Mouse (Mus musculus) monocyte, adult 5-6 weeks (primary cell): Measurements from ENCODE around the gene Arhgef11. TPM values are rescaled to one million over a fixed set of nuclear protein-coding genes. Genes with fewer than 3 reads are reported as not detected.

Experiments
- ATAC-seq: fragments of 153-309, 156-312 bp; replicated peaks from 2 replicates; pipeline ENCODE4 v1.8.0; 2017; ENCODE audit warnings: mild to moderate bottlenecking; ENCODE audit not compliant: low TSS enrichment, insufficient number of reproducible peaks, severe bottlenecking, poor library complexity, low FRiP score
- total RNA-seq: library from RNA; stranded (forward); fragments of 200-1000, 200-491, 200-594 nt; gene quantifications from 3 replicates; pipeline ENCODE4 v1.2.3, GENCODE M21; 2017

Gene Arhgef11
- total RNA-seq, 1 experiment from 2014 or later = 19.2 TPM

DNA sequence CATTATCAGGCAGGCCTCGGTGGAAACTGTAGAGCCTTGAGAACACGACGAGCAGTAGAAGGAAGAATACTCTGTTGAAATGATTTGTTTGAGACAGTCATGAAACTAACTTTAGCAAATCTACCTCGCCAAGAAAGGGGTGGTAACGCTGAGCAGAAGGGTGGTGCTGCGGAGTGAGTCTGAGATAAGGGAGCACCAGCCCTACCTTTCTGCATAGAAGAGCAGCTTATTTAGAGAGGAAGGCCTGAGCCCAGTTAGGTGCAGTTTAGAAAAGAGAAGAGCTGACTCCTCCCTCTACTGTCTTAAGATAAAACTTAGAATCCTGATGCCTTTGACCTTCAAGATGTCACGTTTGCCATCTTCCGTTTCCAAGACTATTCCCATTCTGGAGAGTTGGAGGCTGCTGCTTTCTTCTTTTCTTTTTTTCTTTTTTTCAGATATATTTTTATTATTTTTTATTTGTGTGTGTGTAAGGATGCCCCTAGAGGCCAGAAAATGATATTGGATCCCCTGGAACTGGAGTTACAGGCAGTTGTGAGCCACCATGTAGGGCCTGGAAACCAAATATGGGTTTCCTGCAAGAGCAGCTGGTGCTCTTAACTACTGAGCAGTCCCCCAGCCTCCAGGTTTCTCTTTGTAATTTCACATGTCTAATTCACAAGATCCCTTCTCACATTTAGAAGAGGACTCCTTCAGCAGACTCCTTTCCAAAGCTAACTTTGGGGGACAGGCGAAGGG is 42.5 kb downstream of the Arhgef11 start:
- ATAC-seq = no peak

DNA sequence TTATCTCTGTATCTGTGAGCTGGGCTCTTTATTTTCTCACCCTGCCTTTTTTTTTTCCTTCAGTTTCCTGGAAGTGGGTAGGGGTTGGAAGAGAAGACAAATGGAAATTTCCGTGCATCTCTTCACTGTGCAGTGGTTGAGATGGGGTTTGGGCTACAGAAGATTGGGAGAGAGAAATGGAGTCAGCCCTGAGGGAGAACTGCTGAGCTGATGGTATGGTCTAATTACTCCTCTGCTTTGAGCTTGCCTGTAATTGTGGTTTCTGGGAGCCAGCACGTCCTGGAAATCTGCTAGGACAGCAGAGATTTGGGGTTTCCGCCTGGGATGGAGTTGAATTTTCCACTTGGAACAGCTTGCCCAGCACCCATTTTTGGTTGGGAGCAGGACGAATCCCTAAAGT is 43.1 kb downstream of the Arhgef11 start:
- ATAC-seq = no peak

DNA sequence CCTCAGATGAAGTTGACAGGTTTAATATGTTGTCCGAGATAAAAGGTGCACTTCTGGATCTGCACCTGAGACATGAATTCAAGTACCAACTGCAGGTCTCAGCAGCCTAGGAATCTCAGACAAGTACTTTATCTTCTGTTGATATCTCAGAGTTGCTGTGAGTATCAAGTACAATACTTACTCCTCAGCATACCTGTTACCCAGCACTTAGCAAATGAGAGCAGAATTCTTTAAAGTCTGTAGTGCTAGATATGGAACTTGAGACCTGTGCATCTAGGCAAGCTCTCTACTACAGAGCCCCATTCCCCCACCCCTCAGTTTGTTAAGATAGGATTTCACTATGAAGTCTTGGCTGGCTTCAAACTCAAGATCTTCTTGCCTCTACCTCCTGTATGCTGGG is 43.9 kb downstream of the Arhgef11 start:
- no peak for ATAC-seq

DNA sequence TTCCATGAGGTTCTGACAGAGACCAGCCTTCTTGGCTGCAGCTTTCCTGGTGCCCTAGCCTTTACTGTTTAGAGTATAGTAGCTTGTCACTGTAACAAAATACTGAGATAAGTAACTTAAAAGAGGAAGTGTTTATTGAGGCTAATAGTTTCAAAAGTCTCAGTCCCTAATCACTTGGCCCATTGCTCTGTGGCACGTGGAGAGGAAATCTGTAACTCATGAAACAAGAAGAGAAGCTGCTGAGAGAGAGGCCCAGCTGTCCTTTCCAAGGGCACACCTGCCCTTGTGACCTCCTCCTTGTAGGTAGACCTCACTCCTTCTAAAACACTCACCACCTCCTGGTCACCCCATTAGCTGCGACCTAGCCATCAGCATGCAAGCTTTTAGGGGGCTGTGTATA is 101.2 kb downstream of the Arhgef11 start:
- ATAC-seq = no peak

DNA sequence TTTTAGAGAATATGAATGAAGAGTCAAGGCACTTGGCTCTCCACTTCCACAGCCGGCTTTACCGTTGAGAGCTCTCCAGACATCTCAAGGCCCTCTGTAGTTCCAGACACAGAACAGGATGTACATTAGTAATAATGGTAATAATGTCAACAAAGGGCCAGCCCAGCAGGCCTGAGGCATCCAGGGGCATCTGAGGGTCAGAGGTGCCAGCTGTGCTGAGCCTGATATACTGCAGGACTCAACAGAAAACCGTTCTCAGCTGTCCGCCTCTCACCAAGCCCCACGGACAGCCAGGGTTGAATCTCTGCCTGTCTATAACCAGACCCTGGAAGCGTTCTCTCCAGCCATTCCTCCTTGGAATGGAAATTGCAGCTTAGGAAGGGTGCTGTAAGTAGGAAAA is 107.2 kb downstream of the Arhgef11 start:
- ATAC-seq = no peak

DNA sequence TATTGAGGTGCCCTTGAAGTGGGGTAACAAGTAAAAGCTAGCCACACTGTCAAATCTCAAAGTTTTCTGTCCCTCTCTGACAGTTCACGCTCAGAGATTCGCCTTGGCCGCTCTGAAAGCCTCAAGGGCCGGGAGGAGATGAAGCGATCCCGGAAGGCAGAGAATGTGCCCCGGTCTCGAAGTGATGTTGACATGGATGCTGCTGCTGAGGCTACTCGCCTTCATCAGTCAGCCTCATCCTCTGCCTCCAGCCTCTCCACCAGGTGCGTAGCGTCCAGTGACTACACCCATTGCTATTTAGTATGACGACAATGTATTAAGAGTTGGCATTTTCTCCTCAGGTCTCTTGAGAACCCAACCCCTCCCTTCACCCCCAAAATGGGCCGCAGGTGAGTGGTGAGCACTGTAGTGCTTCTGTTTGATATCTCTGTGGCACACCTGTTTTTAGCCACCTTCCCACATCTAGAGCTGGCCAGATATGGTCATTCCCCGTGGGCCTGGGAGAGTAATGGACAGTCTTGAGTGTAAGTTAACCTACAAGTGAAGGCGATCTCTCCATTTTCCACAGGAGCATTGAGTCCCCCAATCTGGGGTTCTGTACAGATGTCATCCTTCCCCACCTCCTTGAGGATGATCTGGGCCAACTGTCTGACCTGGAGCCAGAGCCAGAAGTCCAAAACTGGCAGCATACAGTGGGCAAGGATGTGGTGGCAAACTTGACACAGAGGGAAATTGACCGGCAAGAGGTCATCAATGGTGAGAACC is 108.2 kb downstream of the Arhgef11 start:
- no peak for ATAC-seq

DNA sequence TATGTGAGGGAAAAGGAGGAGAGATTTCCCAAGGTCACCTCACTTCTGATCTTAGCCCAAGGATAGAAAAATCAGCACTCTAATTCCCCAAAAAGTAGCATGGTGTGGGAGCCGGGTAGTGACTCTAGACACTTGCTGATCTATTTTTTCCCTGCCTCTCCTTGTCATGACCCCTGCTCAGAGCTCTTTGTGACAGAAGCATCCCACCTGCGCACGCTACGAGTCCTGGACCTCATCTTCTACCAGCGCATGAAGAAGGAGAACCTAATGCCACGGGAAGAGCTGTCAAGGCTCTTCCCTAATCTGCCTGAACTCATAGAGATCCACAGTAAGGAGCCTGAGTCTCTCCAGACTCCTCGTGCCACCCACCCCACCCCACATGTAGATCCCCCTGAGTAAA is 108.8 kb downstream of the Arhgef11 start:
- no peak for ATAC-seq

DNA sequence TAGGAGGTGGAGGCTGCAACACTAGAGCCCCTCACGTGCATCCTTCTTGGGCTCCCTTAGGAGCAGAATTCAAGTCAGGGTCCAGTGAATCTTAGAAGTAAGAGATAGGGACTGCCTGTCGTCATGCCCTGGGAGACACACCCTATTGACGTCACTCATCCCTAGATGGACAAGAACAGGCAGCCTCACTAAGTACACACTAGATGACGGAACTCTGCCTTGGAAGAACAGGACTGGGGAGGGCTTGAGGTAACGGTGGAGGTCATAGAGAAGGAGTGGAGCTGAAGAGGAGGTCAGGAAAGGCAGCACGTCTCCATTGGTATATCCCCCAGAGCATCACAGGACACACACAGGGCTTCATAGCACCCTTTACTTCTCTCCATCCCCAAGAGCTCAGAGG is 111.3 kb downstream of the Arhgef11 start:
- no peak for ATAC-seq

DNA sequence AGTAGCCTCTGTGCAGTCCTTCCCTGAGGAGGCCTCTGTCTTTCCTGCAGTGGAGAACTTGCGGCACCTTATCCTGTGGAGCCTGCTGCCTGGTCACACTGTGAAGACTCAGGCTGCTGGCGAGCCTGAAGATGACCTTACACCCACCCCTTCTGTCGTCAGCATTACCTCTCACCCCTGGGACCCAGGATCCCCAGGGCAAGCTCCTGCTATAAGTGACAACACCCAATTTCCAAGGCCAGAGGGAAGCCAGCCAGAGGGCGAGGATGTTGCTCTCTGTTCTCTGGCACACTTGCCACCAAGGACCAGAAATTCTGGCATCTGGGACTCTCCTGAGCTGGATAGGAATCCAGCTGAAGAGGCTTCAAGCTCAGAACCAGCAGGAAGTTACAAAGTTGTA is 115.7 kb downstream of the Arhgef11 start:
- no peak for ATAC-seq

DNA sequence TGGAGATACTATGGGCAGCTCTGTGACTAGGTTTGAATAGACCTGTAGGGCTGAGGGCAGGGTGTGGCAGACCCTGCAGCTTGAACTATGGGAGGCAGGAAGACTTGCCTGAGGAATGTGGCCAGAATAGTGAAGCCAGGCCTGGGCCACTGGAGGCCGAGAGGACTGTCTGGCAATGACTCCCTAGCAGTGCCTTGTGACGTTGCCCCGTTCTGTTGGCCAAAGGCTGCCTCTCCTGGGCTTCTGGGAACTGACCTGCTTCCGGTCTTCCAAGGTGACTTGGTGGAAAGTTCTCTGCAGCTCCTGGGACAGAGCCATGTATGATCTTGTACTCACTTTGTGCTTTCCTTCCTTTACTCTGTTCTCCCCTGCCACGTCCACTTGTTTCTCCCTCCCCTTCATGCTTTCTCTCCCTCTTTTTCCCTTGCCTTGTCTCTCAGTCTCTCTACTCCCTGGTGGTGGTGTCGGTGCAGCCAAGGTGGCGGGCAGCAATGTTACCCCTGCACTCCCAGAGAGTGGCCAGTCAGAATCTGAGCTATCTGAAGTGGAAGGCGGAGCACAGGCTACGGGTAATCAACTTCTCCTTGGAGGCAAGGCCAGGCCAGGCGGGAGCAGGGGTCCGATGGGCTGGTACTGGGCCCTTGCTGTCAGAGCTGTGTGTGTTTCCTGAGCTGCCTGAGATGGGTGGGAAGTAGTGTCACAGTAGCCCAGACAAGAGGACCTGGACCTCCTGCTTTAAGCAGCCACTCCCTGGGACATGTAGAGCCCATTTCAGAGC is 116.8 kb downstream of the Arhgef11 start:
- no peak for ATAC-seq

DNA sequence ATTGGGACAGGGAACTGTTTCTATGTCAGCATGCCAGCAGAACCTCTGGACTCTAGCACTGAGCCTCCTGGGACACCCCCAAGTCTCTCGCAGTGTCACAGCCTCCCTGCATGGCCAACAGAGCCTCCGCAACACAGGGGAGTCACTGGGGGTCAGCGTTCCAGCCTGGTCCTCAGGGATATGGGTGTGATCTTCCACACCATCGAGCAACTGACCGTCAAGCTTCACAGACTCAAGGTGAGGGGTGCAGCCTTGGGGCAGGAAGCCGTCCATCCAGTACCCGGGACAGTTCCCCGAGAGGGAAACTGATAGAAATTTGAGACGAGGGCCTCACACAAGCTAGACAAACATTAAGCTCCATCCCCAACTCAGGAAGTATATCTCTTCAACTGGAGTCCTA is 118.0 kb downstream of the Arhgef11 start:
- ATAC-seq = no peak

DNA sequence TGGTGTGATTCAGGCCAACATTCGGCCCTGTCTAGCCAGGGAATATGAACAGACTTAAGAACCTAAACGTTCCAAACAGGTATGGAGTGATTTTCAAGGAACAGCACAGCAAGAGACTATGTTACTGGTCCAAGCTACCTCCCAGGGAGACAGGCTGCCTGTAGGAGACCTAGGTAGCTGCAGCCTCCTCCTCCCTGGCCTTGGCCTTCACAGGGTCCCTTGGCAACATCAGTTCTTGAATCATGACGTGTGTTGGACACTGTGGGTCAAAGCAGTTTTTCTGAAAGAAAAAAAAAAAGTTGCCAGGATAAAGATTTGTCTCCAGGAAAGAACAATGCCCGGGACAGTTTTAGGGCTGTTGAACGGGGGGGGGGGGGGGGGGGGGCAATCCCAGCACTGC is 121.5 kb downstream of the Arhgef11 start:
- ATAC-seq = no peak

DNA sequence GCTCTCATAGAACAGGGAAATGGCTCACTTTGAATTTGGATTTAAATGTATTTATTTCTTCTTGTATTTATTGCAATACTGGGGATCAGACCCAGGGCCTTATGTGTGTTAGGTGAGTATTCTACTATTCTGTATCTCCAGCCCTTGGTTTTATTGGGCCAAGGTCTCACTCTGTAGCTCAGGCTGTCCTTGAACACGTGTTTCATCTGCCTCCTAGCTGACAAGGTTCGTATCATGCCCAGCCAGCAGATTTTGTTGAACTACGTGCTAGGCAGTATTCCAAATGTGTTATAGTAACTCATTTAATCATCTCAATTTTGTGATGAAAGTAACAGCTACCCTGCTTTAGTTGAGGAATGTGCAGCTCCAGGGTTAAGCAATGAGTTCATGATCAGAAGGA is 124.7 kb downstream of the Arhgef11 start:
- ATAC-seq = no peak

DNA sequence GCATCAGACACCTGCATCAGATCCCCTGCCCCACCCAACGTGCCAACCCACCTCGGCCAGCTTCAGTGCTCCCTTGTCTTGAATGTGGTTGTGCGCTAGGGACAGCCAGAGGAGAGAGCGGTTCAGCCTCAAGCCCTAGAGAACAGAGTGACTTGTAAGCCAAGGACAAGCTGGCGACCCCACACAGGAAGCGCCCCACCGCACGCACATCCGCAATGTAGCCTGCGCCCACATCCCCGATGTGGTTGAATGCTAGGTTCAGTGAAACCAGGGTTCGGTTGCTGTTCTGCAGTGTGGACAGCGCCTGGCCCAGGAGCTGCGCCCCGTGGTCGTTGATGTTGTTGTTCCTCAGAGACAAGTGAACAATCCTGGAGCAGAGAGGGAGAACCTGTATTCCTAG is 125.4 kb downstream of the Arhgef11 start:
- ATAC-seq = no peak

DNA sequence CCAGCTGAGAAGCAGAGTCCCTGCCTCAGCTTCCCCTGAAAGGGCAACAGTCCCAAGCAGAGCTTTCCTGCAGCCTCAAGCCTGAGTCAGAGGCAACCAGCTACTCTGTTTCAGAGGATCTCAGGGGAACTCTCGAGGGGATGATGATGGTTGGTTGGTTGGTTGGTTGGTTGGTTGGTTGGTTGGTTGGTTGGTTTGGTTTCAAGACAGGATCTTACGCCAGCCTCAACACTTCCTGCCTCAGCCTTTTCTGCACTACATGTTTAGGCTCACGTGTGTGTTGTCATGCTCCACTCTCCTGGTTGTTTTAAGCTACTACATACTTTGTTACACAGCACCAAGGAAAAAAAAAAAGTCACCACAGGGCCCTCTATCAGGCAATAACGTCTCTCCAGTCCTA is 126.6 kb downstream of the Arhgef11 start:
- ATAC-seq = no peak

DNA sequence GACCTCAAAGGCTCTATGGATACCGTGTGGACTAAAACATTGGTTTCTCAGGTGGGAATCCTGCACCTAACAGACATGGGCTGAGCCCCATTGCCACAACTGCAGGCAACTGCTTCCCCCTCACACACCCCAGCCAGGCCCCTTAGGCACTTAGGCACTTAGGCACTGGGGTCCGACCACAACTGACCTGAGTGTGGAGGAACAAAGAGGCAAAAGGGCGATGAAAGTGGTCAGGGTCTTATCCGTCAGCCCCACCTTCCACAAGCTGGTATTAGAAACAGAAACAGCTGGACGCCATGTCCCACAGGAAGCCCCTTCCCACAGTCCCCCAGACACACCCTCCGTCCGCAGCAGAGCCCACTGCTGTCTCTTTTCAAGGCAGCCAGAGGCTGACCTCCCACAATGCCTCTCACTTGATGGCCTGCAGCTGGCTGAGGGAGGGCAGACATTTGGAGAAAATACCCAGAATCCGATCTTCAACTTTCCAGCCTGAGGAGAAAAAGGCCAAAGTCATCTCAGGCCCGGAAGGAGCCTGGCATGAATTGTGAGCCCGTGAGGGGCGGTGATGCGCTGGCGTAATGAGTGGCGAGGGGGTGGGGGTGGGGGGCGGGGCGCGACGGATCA is 127.8 kb downstream of the Arhgef11 start:
- no peak for ATAC-seq

DNA sequence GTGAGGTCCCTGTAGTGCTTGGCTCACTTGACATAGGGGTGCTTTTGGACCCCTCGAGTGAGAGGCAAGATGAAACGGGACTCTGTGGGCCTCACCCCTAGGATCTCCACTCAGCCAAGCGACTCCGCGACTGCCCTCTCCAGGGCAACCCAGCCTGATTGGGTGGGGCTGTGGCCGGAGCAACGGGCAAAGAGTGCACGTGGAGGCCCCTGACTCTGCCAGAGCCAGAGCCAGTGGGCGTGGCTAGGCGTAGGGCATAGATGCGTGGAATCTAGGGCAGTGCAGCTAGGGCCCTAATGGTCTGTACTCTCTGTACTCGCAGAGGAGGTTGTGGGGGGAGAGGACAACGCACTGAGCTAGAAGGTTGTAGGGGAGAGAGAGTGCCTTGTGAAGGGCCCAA is 131.1 kb downstream of the Arhgef11 start, which contains the start of gene Lrrc71:
Gene Lrrc71, minus strand, starts transcription at position 195 of the 400 bp plus-strand sequence.
- ATAC-seq = no peak

DNA sequence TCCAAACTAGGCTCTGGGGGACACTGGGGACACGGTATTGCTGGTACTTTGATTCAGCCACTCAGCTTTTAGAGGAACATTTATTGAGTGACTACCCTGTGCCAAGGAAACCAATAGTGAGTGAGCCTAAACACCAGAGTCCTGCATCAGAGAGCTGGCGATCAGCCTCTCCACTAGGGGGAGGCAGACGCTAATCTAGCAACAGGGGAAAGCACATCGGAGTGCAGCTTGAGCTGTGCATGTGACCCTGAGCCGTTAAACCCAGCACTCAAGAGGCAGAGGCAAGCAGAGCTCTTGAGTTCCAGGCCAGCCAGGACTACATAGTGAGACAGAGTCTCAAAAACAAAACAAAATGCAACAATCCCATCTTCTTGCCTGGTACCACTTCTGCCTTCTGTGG is 131.7 kb downstream of the Arhgef11 start:
- ATAC-seq = no peak

DNA sequence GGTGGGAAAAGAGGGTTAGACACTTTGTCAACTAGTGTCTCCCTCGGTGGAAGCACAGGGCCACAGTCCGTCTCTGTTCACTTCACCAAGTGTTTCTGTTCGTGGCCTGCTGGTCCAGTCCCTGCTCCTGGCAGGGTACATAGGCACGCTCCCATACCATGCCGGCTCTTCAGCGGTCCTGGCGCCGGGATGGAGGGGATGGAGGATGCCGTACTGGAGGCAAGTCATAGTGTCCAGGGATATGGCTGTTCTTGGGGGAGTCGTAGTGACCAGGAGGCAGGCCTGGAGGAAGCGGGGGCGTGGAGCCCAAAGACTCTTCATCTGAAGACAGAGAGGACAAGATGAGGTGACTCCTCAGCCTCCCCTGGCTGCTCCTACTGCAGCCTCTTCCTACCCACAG is 132.6 kb downstream of the Arhgef11 start:
- no peak for ATAC-seq
